Mouse (Mus musculus): ENCODE measurements at regions not wholly inside any gene's neighbourhood (a gene's known extent, or its start where the extent isn't known, plus 50 kb on each side); places are given as distances from the start of the nearest gene placed in this dataset.

DNA sequence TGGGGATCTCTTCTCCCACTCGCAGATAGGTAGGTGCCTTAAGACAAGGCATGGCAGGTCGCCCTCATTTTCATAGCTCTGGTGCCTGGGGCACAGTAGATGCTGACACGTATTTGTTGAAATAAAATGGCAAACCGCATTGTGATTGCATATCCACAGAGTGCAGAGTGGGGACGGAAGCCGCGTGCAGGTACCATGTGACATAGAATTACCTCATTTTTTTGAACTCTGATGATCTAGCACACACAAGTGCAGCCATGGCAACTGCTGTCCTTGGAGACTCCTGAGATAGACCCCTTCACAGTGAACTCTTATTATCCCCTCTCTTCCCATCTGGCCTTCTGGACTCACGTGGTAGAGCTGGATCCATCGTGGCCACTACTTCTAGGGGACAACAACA, 262.7 kb upstream of the Gm10131 start:
- TF ChIP-seq USF1 (IDR thresholded peaks at IDR 0.05; ENCODE audit: low read depth, low read length) (no peak), POLR2AphosphoS5 (IDR thresholded peaks at IDR 0.05; ENCODE audit: borderline replicate concordance, low read depth, low read length) (no peak), POLR2A (IDR thresholded peaks at IDR 0.05; ENCODE audit: control insufficient read depth in 1 of 2, insufficient read depth in 1 of 2, low read depth in 1 of 2, low read length in 2 of 2, poor library complexity in 1 of 2) (no peak), USF2 (IDR thresholded peaks at IDR 0.05; ENCODE audit: borderline replicate concordance in 1 of 2, insufficient read depth in 1 of 2, low read depth in 1 of 2, low read length in 2 of 2) (no peak), CTCF (IDR thresholded peaks at IDR 0.05 in 2 of 3, conservative IDR thresholded peaks at IDR 0.05 in 1 of 3; ENCODE audit: control insufficient read depth in 1 of 3, insufficient read depth in 1 of 3, low read depth in 2 of 3, low read length in 3 of 3, poor library complexity in 1 of 3, severe bottlenecking in 1 of 3) (no peak), KAT2A (conservative IDR thresholded peaks at IDR 0.05; ENCODE audit: low read depth, low read length) (no peak), MAFK (IDR thresholded peaks at IDR 0.05; ENCODE audit: borderline replicate concordance, low read depth, low read length) (no peak), JUND (IDR thresholded peaks at IDR 0.05; ENCODE audit: low read depth, low read length) (no peak), HCFC1 (IDR thresholded peaks at IDR 0.05; ENCODE audit: low read depth, low read length) (no peak), GATA1 (IDR thresholded peaks at IDR 0.05; ENCODE audit: low read depth, low read length) (no peak), E2F4 (IDR thresholded peaks at IDR 0.05; ENCODE audit: borderline replicate concordance, low read depth, low read length) (no peak), TAL1 (IDR thresholded peaks at IDR 0.05; ENCODE audit: low read length) (no peak)

Data from MEL (cell line).